Mouse (Mus musculus): ENCODE results near the gene Aqp6.

DNA sequence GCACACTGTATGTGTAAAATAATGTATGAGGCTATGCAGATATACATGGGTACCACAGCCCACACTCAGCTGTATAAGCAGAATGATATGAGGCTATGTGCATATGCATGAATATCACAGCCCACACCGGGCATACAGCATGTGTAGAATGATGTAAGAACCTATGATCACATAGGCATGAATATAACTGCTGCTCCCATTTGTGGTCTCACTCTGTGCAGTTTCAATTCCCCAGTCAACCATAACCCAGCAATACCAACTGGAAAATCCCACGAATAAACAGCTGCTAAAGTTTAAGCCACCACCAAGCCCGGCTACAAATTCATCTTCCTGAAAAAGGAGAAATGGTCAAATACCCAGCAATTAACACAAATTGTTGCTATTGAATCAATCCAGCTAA, 17.4 kb downstream of the Aqp6 start:
- TF ChIP-seq CTCF (conservative IDR thresholded peaks at IDR 0.05; ENCODE audit: low read length) (no peak), POU5F1 (IDR thresholded peaks at IDR 0.05; ENCODE audit: borderline replicate concordance, low read length) (no peak)

Data from E14TG2a.4 (cell line).